Mouse (Mus musculus) limb, embryonic 11.5 days (tissue): Measurements from ENCODE around the gene Gm49630. TPM values are rescaled to one million over a fixed set of nuclear protein-coding genes. Genes with fewer than 3 reads are reported as not detected.
A peak's percentile ranks its signal among the peaks of the same experiment; 100 is the strongest.
"Not testable (repeated sequence)": the region's sequence is repeated elsewhere in the genome, so short reads cannot be mapped to it uniquely, and the experiment has no call there.

Source experiments
- ATAC-seq: fragments of 200-750 bp; cut with Nextera tagmentation; 2 replicates; pipeline ENCODE4 v1.8.0; 2017; ENCODE audit warnings: low read depth; ENCODE audit not compliant: insufficient number of reproducible peaks, low FRiP score, low TSS enrichment
- DNase-seq: peaks from one replicate; pipeline ENCODE4 v3.0.0-alpha.2; 2015; ENCODE audit warnings: low spot score
- H3K27ac ChIP-seq: fragments of 300-500 bp; sonication (generic); replicated peaks from 2 replicates; pipeline ENCODE4 v1.5.1; 2014; ENCODE audit warnings: low read depth, mild to moderate bottlenecking, low read length
- H3K27me3 ChIP-seq: fragments of 300-500 bp; sonication (generic); 2 replicates; pipeline ENCODE4 v1.6.1; 2014; ENCODE audit warnings: mild to moderate bottlenecking, low read length, mixed read lengths; ENCODE audit not compliant: control insufficient read depth, insufficient read depth
- H3K36me3 ChIP-seq: fragments of 300-500 bp; sonication (generic); 2 replicates; pipeline ENCODE4 v1.6.1; 2014; ENCODE audit warnings: mild to moderate bottlenecking, low read length, moderate library complexity, mixed read lengths; ENCODE audit not compliant: control insufficient read depth, insufficient read depth
- H3K4me1 ChIP-seq: fragments of 300-500 bp; sonication (generic); 2 replicates; pipeline ENCODE4 v1.6.1; 2014; ENCODE audit warnings: low read length, mixed read lengths; ENCODE audit not compliant: control insufficient read depth, insufficient read depth
- H3K4me2 ChIP-seq: fragments of 300-500 bp; sonication (generic); 2 replicates; pipeline ENCODE4 v1.6.1; 2014; ENCODE audit warnings: low read depth, mild to moderate bottlenecking, moderate library complexity; ENCODE audit not compliant: severe bottlenecking
- H3K4me3 ChIP-seq: fragments of 300-500 bp; sonication (generic); 2 replicates; pipeline ENCODE4 v1.5.1; 2014; ENCODE audit warnings: low read depth, low read length
- H3K9ac ChIP-seq: fragments of 300-500 bp; sonication (generic); 2 replicates; pipeline ENCODE4 v1.6.1; 2014; ENCODE audit warnings: mild to moderate bottlenecking, low read length
- H3K9me3 ChIP-seq: fragments of 300-500 bp; sonication (generic); 2 replicates; pipeline ENCODE4 v1.6.1; 2016; ENCODE audit warnings: low read length; ENCODE audit not compliant: control insufficient read depth
- WGBS: fragments of 180-500 bp; shearing (Covaris S2); extraction: QIAGEN DNeasy Blood & Tissue Kit; methylation state at CpG from one replicate; pipeline ENCODE4 v1.1.7; 2014; 5-methylcytosine and 5-hydroxymethylcytosine counted together
- polyA plus RNA-seq: library from polyadenylated mRNA; unstranded; fragments of >200 nt; fragmentation: Nextera tagmentation; extraction: Ambion mirVana; gene quantifications from 2 replicates; pipeline ENCODE4 v1.2.1, GENCODE M21; 2014

Gm49630 gene
- polyA plus RNA-seq, 1 experiment from 2014 or later, result not detected

DNA sequence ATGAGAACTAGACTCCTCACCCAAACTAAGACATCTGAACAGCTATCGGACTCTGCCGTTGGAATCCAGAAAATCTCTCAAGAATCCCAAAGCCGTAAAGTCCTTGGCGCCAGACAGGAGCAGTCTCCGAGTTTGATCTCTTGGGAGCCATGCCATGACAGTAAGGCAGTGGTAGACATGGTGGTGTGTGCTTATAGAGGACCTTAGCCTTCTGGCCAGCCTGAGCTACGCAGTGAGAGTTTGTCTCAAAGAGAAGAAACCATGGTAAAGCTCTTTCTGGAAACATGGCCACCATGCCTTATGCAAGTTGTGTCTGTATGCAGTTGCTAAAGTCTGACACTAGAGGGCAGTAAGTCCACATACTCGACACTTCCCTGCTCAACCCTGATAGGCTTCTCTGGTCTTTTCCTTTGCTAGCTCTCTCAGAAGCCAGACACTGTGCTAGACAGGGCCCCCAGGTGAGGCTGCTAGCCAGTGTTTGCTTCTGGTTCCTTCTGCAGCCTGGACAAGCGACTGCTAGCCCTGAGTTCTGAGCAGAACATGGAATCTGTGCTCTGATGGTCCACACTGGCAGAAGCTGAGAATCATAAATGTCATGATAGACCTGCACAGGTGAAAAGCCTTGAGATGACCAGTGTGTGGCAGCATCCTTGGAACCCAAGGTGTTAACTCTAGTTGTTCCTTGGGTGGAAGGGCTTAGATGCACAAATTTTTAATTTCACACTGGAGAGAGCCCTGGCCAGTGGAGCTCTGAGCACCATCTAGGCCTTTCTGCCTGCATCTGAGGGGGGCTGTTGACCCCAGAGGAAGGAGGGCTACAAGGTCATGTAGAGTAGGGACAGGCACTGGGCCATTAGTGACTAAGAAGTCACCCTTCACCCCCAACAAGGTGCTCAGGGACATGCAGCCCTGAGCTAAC, 65.2 kb downstream of the Gm49630 start:
- 64% methylated on average over 8 of the region's 8 CpGs for WGBS
- not testable (repeated sequence) for DNase-seq, H3K4me1 ChIP-seq, H3K27ac ChIP-seq, H3K9ac ChIP-seq, H3K4me2 ChIP-seq, H3K36me3 ChIP-seq, H3K4me3 ChIP-seq, H3K9me3 ChIP-seq, H3K27me3 ChIP-seq
- peak; percentile 44; the same call in 1 of the 2 replicates for ATAC-seq

Other genes starting within 250 kb of the Gm49630 start
- 20.1 and 24.2 TPM in 2 replicates for gene Rps6ka2, start 201.9 kb downstream of the Gm49630 start, polyA plus RNA-seq
- gene Tcp10a, start 47.3 kb downstream of the Gm49630 start, polyA plus RNA-seq, result not detected in 2 replicates
- gene Ttll2, start 19.3 kb downstream of the Gm49630 start, polyA plus RNA-seq, result not detected in 2 replicates
- not detected in 2 replicates for gene Unc93a2, start 13.5 kb upstream of the Gm49630 start, polyA plus RNA-seq